Mouse (Mus musculus): ENCODE measurements at regions not wholly inside any gene's neighbourhood (a gene's known extent, or its start where the extent isn't known, plus 50 kb on each side); places are given as distances from the start of the nearest gene placed in this dataset.

GRCm38 (mm10) chr10:51961497-51961896 lies 60.8 kb upstream of the Vgll2 start:
- no peak for ATAC-seq (replicated peaks; ENCODE audit: low read depth, poor library complexity, severe bottlenecking)

GRCm38 (mm10) chr10:51963671-51964070 lies 58.6 kb upstream of the Vgll2 start:
- no peak for ATAC-seq (replicated peaks; ENCODE audit: low read depth, poor library complexity, severe bottlenecking)

DNA sequence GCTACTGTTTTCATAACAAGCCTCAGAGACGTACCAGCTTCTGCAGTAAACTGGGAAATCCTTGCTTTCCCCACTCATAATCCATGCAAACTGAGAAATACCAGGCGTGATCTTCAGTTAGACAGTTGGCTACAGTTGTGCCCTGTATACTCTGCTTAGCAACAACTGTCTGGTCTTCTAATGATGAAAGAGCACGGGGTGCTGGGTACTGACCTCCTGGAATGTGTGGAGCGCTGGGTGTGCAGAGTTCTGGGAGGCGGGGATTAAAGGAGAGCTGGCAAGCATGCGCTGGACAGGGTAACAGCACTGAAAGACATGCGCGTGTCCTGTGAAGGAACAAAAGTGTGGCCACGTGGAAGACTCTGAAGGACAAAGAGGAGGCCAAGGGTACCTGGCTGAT lies 52.2 kb upstream of the Vgll2 start:
- no peak for ATAC-seq (replicated peaks; ENCODE audit: low read depth, poor library complexity, severe bottlenecking)

Data from common myeloid progenitor, adult 5-6 weeks (primary cell).